Mouse (Mus musculus): ENCODE results near the gene Atp1a2. TPM values are rescaled to one million over a fixed set of nuclear protein-coding genes. Genes with fewer than 3 reads are reported as not detected.

Gene Atp1a2
- total RNA-seq, 2 experiments from 2014 or later = 600 to 610 TPM

Other genes starting within 250 kb of the Atp1a2 start
- gene Nhlh1, start 240.5 kb downstream of the Atp1a2 start, total RNA-seq (2021) = not detected
- 100 to 1,000 TPM; 104 to 113 TPM for gene Copa, start 215.5 kb downstream of the Atp1a2 start, total RNA-seq (2021)
- gene Ncstn, start 215.3 kb downstream of the Atp1a2 start, total RNA-seq (2021) = 10 to 100 TPM; 42.8 to 44.4 TPM
- 100 to 1,000 TPM; 120 to 122 TPM for gene Pex19, start 171.3 kb downstream of the Atp1a2 start, total RNA-seq (2021)
- 100 to 1,000 TPM; 109 to 114 TPM for gene Dcaf8, start 150.0 kb downstream of the Atp1a2 start, total RNA-seq (2021)
- 10 to 100 TPM; 65.8 to 70.5 TPM for gene Pea15a, start 91.3 kb downstream of the Atp1a2 start, total RNA-seq (2021)
- gene Casq1, start 78.2 kb downstream of the Atp1a2 start, total RNA-seq (2021) = 10 to 100 TPM; 12.6 to 18.0 TPM
- not detected for gene Atp1a4, start 39.6 kb downstream of the Atp1a2 start, total RNA-seq (2021)
- gene Igsf8, start 36.4 kb downstream of the Atp1a2 start, total RNA-seq (2021) = 10 to 100 TPM in 1 of 2 experiments, 1 to 10 TPM in 1; 9.3 to 15.2 TPM
- gene Kcnj9, start 31.3 kb upstream of the Atp1a2 start, total RNA-seq (2021) = under 1 TPM in 1 of 2 experiments, not detected in 1; 0.06 TPM
- under 1 TPM; 0.10 to 0.14 TPM for gene Kcnj10, start 43.1 kb upstream of the Atp1a2 start, total RNA-seq (2021)
- gene Pigm, start 78.5 kb upstream of the Atp1a2 start, total RNA-seq (2021) = 1 to 10 TPM; 4.4 to 4.5 TPM
- 1 to 10 TPM; 1.3 TPM for gene Slamf9, start 177.3 kb upstream of the Atp1a2 start, total RNA-seq (2021)
- gene Igsf9, start 183.7 kb upstream of the Atp1a2 start, total RNA-seq (2021) = under 1 TPM; 0.25 to 0.55 TPM
- gene Tagln2, start 202.0 kb upstream of the Atp1a2 start, total RNA-seq (2021) = 10 to 100 TPM; 75.4 to 87.9 TPM
- under 1 TPM; 0.34 to 0.39 TPM for gene Cfap45, start 222.7 kb upstream of the Atp1a2 start, total RNA-seq (2021)

Measured in heart, postnatal 25 days (tissue).